Mouse (Mus musculus) kidney, adult 11 months (tissue): ENCODE measurements at regions not wholly inside any gene's neighbourhood (a gene's known extent, or its start where the extent isn't known, plus 50 kb on each side); places are given as distances from the start of the nearest gene placed in this dataset.

Experiments used
- DNase-seq: peaks from one replicate; pipeline ENCODE4 v3.0.0; 2022

DNA sequence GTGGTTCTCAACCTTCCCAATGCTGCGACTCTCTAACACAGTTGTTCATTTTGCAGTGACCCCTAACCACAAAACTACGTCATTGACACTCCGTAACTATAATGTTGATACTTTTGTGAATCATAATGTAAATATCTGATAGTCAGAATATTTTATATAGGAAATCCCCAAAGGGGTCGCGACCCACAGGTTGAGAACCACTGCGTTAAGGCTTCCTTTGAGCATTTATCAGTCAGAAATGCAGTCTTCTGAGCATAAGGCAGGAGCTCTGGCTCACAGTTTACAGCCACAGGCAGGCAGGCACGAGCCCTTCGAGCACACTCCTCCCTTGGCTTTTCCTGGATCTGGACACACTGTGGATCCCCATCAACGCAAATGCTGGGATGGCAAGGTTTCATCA, 57.0 kb downstream of the Nxnl2 start:
- DNase-seq = no peak

DNA sequence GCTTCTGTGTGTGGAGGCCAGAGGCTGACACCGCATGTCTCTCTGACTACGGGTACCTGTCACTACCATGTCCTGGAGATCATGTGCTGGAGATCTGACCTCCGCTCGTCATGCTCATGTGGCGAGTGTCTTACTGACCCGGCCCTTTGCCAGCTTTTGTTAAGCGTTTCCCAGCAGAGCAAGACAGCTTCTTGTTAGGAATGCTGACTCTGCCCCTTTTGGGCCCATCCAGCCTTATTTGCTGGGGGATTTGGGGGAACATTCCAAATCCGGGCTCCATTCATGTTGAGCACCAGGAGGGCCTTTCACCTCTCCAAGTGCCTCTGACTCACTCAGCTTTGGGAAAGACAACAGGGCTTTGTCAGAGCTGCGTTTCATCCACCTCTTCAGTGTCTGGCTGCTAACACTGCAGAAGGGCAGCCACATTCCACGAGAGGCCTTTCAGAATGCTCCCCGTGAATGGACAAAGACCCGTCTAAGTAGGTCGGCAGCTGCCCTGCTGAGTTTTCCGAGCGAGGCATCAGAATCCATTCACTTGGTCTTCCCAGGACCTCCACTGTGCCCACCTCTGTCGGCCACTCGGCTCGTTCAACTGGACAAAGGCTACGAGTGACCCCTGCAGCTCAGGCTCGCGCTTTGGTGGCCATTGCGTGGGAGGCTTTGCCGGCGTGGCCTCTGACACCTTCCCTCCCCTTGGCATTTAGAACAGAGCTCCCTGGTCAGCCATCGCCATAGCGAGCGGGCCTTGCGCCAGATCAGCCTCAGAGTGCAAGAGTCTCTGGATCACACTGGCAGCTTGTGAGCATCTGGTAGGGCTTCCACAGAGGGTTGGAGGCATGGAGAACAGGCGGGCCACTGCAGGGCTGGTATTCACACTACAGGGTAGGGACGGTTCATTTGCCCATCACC, 58.3 kb downstream of the Nxnl2 start:
- peak; percentile 28 for DNase-seq

DNA sequence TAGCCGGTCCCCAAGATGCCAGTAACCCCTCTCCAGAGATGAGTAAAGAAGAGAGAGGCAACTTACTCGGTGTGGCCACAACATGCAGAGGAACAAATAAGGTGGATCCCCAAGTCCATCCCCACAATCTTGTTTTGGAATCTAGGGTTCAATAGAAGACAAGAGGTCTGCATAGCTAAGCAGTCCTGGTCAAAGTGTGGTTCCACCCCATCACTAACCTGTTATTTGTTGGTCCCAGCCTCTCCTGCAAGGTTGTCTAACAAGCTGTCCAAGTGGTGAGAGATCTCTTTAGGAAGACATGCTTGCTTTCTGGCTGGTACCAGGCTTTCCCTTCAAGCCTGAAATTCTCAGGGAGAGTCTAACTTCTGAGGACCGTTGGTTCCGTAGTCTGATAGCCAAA, 59.0 kb downstream of the Nxnl2 start:
- no peak for DNase-seq

DNA sequence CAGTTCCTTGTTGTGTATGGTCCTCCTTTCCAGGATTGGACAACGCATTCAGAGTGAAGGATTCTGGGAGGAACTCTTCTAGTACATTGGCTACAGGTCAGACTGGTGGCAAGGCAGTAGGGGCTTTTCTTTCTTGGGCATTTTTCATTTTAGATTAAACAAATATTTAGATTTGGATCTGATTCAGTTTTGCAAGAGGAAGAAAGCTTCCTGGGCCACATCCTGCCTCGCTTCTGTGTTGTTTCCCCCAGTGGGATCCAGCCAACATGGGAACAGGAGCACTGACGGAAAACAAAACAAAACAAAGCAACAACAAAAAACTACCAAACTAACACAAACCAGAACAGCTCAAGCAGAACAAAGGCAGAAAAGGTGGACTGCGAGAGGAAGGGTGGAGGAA, 60.8 kb downstream of the Nxnl2 start:
- DNase-seq = no peak

GRCm38 (mm10) chr13:51247378-51247777, 76.6 kb downstream of the Nxnl2 start:
- no peak for DNase-seq

GRCm38 (mm10) chr13:51253371-51253770, 82.5 kb downstream of the Nxnl2 start:
- no peak for DNase-seq

GRCm38 (mm10) chr13:51255688-51256087, 84.9 kb downstream of the Nxnl2 start:
- DNase-seq = no peak

DNA sequence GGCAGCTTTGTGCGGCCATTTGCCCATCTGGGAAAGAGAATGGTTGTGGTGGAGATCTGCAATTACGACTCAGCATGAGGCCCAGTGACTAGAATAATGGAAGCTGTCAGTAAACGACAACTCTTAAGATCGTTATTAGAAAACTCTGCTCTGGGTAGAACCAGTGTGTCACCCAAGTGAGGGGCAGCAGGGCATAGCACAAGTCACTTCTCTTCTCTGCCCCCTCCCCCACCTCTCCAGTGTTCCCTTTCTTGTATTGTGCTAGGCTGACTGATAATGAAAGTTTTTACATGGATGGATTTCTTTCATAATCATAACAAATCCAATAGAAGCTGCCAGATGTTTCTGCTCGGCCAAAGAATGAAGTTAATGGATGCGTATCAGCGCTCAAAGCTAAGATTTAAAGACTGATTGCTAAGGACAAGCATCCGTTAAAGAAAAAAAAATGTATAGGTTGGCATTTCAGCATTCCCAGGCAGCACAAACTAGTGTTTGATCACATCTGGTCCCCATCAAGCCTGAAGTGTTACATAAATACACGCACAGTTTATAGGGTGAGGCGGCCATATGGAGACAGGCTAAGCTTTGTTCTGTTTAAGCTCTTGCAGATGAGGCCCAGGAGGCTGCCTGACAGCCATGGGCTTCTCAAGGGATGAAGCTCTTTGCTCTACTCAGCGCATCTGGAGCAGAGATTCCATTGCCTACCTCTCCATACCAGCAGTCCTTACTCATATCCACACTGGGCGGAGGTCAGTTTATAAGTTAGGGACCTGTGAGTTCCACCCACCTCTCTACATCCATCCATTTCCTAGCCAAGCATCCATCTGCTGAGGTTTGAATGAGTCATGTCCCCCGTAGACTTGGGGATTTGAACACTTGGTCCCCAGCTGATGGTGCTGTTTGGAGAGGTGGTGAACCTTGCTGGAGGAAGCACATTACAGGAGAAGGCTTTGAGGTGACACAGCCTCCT, 88.2 kb downstream of the Nxnl2 start:
- no peak for DNase-seq

GRCm38 (mm10) chr13:51261619-51262018, 90.8 kb downstream of the Nxnl2 start:
- no peak for DNase-seq

GRCm38 (mm10) chr13:51272786-51273185, 102.0 kb downstream of the Nxnl2 start:
- no peak for DNase-seq

- DNase-seq = peak; percentile 43
Observed at GRCm38 (mm10) chr13:51274639-51275038, 103.8 kb downstream of the Nxnl2 start.

- no peak for DNase-seq
Observed at GRCm38 (mm10) chr13:51276601-51277000, 105.8 kb downstream of the Nxnl2 start.

- no peak for DNase-seq
Observed at GRCm38 (mm10) chr13:51277515-51277914, 106.7 kb downstream of the Nxnl2 start.

GRCm38 (mm10) chr13:51279642-51280387, 109.0 kb downstream of the Nxnl2 start:
- peak; percentile 43 for DNase-seq

DNA sequence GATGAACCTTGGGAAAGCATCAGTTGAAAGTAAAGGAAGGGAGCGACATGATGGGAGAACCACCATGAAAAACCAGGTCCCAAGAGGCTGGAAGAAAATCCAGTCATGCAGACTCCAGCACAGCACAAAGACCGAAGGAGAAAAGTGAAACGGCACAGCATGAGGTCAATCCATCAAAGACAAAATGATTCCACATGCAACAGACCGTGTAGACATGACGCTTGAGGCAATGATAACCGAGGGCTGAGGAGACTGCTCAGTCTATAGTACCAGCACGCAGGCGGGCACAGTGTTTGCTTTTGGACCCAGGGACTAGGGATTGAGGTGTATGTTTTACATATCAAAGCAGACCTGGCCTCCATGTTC, 109.5 kb downstream of the Nxnl2 start:
- DNase-seq = no peak

DNA sequence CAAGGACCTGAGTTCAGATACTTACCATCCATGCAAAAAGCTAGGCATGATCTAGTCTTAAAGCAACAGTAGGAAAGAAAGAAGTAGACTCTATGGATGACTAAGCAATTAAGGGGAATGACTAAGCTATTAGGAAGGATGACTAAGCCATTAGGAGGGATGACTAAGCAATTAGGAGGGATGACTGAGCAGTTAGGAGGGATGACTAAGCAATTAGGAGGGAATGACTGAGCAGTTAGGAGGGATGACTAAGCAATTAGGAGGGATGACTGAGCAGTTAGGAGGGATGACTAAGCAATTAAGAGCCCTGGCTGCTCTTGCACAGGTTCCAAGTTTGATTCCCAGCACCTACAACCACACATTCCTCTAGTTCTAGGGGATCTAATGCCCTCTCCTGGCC, 113.9 kb downstream of the Nxnl2 start:
- DNase-seq = no peak

DNA sequence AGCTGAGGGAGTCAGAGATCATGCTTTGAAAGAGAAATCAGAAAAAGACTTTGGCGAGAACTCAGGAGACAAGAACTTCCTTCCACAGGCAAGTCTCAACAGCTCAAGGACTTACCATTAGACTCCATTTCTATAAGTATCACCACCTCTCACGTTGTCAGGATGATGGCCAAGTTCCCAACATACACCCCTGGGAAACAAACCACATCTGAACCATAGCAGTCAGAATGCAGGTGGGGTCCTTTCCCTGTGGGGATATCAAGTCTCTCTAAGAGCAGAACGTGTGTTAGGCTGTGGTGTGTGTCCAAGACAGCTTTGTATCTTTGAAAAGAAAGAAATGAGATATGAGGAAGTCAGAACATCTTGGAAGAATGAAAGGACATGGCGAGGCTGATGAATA, 118.6 kb downstream of the Nxnl2 start:
- no peak for DNase-seq

- no peak for DNase-seq
Observed at GRCm38 (mm10) chr13:51290021-51290424, 118.4 kb upstream of the S1pr3 start.

DNA sequence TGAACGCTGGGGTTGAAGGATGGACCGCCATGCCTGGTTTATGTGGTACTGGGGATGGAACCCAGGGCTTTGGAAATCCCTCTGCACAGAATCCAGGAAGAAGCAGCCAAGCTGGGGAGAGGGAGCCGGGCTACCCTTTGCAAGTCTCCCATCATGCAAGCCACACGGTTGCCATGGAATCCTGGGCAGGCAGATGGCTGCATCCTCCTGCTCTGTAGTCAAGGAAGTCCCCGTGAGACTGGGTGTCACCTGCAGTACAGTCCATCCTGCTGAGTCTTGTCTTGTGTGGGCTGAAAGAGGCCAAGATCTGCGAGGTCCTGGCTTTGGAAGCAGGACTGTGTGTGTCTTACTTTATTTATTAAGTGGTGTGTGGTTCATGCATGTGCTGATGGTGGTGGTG, 117.5 kb upstream of the S1pr3 start:
- no peak for DNase-seq

DNA sequence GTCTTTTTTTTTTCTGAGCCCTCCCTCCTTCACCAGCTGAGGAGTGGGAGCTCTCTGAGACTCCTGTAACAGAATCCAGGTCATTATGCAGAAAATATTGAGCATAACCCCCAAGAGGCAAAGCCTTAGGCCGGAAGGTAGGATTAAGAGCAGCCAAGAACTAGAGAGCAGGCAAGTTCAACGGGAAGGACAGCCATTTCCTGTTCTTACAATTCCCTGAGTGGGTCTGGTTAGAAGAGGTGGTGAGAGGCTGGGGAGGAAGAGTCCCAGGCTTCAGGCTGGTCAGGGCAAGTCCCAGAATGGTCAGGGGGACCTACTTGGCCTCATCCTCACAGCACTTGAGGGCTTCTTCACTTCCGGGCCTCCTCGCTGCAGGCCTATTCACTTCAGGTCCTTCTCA, 115.4 kb upstream of the S1pr3 start:
- no peak for DNase-seq

DNA sequence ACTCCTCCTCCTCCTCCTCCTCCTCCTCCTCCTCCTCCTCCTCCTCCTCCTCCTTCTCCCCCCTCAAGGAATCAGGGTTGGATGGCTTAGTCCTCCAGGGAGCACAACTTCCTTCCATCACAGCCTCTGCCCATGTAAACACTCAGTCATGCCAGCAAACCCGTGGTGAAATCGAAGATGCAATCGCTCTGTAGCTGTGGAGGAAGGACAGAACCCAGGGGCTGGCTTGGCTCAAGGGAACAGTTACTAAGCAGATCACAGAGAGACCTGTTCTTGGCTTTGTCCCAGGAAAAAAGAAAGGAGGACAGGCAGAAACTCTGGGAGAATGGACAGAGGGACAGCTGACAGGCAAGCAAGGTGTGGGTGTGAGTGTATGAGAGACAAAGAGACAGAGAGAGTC, 112.6 kb upstream of the S1pr3 start:
- no peak for DNase-seq

DNA sequence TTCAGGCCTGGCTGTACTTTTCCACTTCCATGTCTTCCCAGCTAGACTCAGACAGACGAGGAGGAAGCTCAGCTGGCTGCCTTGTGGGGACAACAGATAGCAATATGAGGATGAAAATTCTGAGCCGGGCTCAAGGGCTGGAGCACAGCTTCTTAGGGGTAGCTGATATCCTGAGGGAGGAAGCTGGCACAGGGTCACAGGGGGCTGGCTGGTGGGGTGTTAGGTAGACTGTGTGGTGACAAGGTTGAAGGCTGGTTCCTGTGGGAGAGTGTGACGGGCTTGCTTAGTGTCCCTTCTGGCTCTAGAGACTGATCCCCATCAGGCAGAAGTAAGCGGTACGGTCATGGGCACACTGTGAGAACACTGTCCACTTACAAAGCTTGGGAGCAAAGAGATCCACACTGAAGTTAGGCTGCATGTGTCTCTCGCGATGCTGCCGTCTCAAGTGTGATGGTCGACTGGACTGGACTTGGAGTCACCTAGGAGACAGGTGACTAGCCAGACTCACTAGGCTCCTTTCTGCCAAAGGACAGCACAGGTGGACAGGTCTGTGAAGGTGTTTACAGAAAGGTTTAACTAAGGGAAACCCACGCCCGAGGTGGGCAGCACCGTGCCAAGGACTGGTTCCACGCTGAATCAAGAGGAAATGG, 111.1 kb upstream of the S1pr3 start:
- DNase-seq = no peak
